Mouse (Mus musculus) heart, embryonic 14.5 days (tissue): ENCODE measurements around the gene Ndufaf8. TPM values are rescaled to one million over a fixed set of nuclear protein-coding genes. Genes with fewer than 3 reads are reported as not detected.

ENCODE experiments used
- ATAC-seq: fragments of 200-750 bp; cut with Nextera tagmentation; 2 replicates; pipeline ENCODE4 v1.8.0; 2017; ENCODE audit warnings: low read depth, moderate TSS enrichment; ENCODE audit not compliant: insufficient number of reproducible peaks, insufficient read depth, low FRiP score
- H3K27ac ChIP-seq, 2 experiments: fragments of 200-500 bp in 1 of 2; fragments of 300-500 bp in 1 of 2; sonication (generic) in 1 of 2; replicated peaks in 1 of 2; 2 replicates each; pipeline ENCODE4 v1.5.1; 2012 to 2014; ENCODE audit warnings: low read depth in 2 of 2, low read length in 2 of 2, control low read depth in 1 of 2, mild to moderate bottlenecking in 1 of 2, mixed read lengths in 1 of 2; ENCODE audit not compliant: control insufficient read depth in 1 of 2, insufficient read depth in 1 of 2
- H3K27me3 ChIP-seq: fragments of 300-500 bp; sonication (generic); 2 replicates; pipeline ENCODE4 v1.6.1; 2014; ENCODE audit warnings: mild to moderate bottlenecking, low read length, control low read depth; ENCODE audit not compliant: control insufficient read depth, insufficient read depth
- H3K36me3 ChIP-seq: fragments of 300-500 bp; sonication (generic); 2 replicates; pipeline ENCODE4 v1.6.1; 2014; ENCODE audit warnings: mild to moderate bottlenecking, control low read depth, low read length, mixed read lengths; ENCODE audit not compliant: control insufficient read depth, insufficient read depth
- H3K4me1 ChIP-seq, 2 experiments: fragments of 200-500 bp in 1 of 2; fragments of 300-500 bp in 1 of 2; sonication (generic) in 1 of 2; 2 replicates each; pipeline ENCODE4 v1.6.1; 2012 to 2014; ENCODE audit warnings: low read length in 2 of 2, control low read depth in 1 of 2, mixed read lengths in 1 of 2; ENCODE audit not compliant: control insufficient read depth in 2 of 2, insufficient read depth in 2 of 2
- H3K4me2 ChIP-seq: fragments of 300-500 bp; sonication (generic); 2 replicates; pipeline ENCODE4 v1.6.1; 2014; ENCODE audit warnings: mild to moderate bottlenecking, low read length
- H3K4me3 ChIP-seq, 2 experiments: fragments of 200-500 bp in 1 of 2; fragments of 300-500 bp in 1 of 2; sonication (generic) in 1 of 2; 2 replicates each; pipeline ENCODE4 v1.5.1; 2012 to 2014; ENCODE audit warnings: low read length in 2 of 2, mild to moderate bottlenecking in 2 of 2, control low read depth in 1 of 2, low read depth in 1 of 2, moderate library complexity in 1 of 2; ENCODE audit not compliant: control insufficient read depth in 1 of 2, insufficient read depth in 1 of 2
- H3K9ac ChIP-seq: fragments of 300-500 bp; sonication (generic); 2 replicates; pipeline ENCODE4 v1.6.1; 2014; ENCODE audit warnings: mild to moderate bottlenecking, low read length
- H3K9me3 ChIP-seq: fragments of 300-500 bp; sonication (generic); 2 replicates; pipeline ENCODE4 v1.6.1; 2016; ENCODE audit warnings: low read length, control low read depth; ENCODE audit not compliant: control insufficient read depth
- WGBS: fragments of 180-500 bp; shearing (Covaris S2); extraction: QIAGEN DNeasy Blood & Tissue Kit; methylation state at CpG from one replicate; pipeline ENCODE4 v1.1.7; 2014; 5-methylcytosine and 5-hydroxymethylcytosine counted together
- polyA plus RNA-seq: library from polyadenylated mRNA; unstranded; fragments of >200 nt; fragmentation: Nextera tagmentation; extraction: Ambion mirVana; gene quantifications from 2 replicates; pipeline ENCODE4 v1.2.1, GENCODE M21; 2014

Gene Ndufaf8
- polyA plus RNA-seq, 1 experiment from 2014 or later: 119 TPM

DNA sequence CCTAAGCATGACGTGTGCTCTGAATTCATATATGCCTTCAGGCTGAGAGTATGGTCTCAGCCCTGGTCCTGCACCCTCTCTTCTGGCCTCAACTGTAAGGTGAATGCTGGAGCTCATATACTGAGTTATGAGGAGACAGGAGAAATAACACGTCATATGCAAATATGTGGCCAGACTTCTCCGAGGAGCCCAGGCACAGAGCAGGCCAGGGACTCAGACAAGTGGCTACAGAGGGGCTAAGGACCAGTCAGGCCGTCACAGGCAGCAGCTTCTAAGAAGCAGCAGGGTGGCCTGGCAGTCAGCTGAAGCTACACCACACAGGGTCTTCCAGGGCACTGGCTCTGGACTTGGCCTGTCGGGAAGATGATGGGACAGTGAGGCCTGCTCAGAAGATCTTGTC, 35.4 kb upstream of the Ndufaf8 start:
- Histone ChIP-seq H3K4me3 (no peak overlapping the region), H3K36me3 (peaks cover 35% of the 10 kb centered on the region), H3K4me1 (peaks cover 5 to 6% of the 10 kb centered on the region in 2 experiments; a peak in 1 of 4 replicates), H3K27ac (no peak overlapping the region), H3K9me3 (no peaks in the 10 kb centered on the region), H3K9ac (no peak overlapping the region), H3K4me2 (no peak overlapping the region), H3K27me3 (no peaks in the 10 kb centered on the region)
- 90% methylated on average over 5 of the region's 5 CpGs for WGBS
- no peak for ATAC-seq

DNA sequence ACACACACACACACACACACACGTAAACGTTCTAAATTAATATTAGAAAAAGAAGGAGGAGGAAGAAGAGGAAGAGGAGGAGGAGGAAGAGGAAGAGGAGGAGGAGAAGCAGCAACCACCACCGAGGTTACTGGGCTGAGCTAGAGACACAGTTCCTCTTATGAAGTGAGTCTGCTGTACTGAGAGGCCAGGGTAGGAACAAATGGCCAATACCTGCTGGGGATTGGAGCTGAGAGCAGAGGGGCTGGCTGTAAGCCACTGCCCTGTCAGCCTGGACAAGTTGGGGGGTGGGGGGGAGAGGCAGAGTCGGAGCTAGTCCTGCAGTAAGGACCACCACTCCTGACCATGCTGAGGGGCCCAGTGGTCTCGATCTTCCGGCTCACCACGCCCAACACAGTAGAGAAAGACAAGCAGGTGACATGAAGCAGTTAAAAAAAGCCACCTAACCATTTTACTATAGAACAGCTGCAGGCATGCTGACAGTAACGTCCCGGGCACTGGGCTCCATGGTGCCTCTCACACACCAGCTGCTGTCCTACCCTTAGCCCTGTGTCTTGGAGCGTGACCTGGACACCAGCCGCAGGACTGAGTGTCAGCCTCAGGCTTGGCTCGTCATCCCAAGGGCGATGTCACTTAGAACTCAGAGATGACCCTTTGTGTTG, 34.6 kb upstream of the Ndufaf8 start:
- Histone ChIP-seq H3K27me3 (no peaks in the 10 kb centered on the region), H3K4me1 (peaks cover 5 to 6% of the 10 kb centered on the region in 2 experiments; a peak in 1 of 4 replicates), H3K9ac (no peak overlapping the region), H3K27ac (no peak overlapping the region), H3K4me3 (no peak overlapping the region), H3K4me2 (no peak overlapping the region), H3K9me3 (no peaks in the 10 kb centered on the region), H3K36me3 (peaks cover 38% of the 10 kb centered on the region)
- ATAC-seq: no peak
- 89% methylated on average over 13 of the region's 13 CpGs for WGBS

DNA sequence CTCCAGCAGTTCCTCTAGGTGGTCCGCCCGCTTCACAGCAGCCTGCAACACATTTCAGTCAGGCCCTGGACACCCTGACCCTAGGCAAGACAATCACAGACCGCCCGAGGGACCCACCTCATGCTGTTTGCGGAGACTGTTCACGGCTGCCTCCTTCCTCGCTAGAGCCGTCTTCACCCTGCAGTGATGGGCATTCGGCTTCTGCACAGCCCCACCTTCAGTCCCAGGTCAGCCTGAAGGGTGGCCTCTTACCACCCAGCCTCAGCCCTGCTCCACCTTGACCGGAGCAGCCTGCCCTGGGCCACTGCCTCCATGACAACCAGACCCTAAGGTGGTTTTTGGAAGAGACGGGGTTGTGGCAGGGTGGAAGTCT, 34.1 kb upstream of the Ndufaf8 start:
- H3K27me3 ChIP-seq: no peaks in the 10 kb centered on the region
- peak; percentile 11; the same call in 1 of the 2 replicates for ATAC-seq
- H3K9me3 ChIP-seq: no peaks in the 10 kb centered on the region
- no peak overlapping the region for H3K4me2 ChIP-seq
- H3K4me1 ChIP-seq: peaks cover 5 to 6% of the 10 kb centered on the region in 2 experiments; a peak in 1 of 4 replicates
- H3K9ac ChIP-seq: no peak overlapping the region
- no peak overlapping the region for H3K4me3 ChIP-seq
- 93% methylated on average over 11 of the region's 11 CpGs for WGBS
- peaks cover 41% of the 10 kb centered on the region for H3K36me3 ChIP-seq
- H3K27ac ChIP-seq: no peak overlapping the region

DNA sequence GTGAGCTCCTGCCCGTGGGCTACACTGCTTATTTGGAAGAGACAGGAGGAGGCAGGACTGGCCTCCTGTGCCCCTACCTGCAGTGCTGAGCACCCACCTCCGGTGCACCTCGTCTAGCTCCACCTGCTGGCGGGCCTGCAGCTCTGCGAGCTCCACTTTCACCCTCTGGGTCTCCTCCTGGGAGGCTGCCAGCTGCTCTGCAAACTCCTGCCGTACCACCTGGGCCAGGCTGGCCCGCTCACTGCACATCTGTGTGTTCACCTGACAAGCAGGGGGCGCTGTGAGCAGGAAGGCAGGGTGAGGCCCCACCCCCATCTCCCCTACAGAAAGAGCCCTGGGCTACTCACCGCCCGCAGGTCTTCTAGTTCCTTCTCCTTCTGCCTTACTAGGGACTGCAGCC, 33.4 kb upstream of the Ndufaf8 start:
- 0 out of 4 replicates have a peak overlapping the region, but pooled peaks of 1 of the 2 experiments have one; percentile 41 for H3K27ac ChIP-seq
- H3K27me3 ChIP-seq: no peaks in the 10 kb centered on the region
- 30% methylated on average over 10 of the region's 10 CpGs for WGBS

DNA sequence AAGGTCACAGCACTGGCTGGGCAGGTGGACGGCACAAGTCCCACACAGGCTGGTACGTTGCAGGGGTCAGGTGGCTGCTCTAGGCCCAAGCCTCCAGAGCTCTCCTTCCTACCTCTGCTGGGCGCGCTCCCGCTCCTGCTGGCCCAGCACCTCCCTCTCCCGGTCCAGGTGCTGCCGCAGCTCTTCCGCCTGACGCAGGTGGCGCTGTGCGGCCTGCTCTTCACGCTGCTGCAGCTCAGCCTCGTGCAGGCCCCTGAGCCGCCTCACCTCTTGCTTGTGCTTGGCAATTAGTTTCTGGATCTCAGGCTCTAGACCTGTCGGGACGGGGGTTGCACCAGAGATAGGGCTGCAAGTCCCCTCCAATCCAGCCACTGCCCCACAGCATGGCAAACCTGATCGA, 30.9 kb upstream of the Ndufaf8 start:
- H3K4me1 ChIP-seq: peaks cover 5 to 6% of the 10 kb centered on the region in 2 experiments; a peak in 1 of 4 replicates
- no peak for ATAC-seq
- no peak overlapping the region for H3K9ac ChIP-seq
- no peak overlapping the region for H3K27ac ChIP-seq
- 67% methylated on average over 17 of the region's 17 CpGs for WGBS
- no peak overlapping the region for H3K4me3 ChIP-seq
- H3K9me3 ChIP-seq: no peaks in the 10 kb centered on the region
- no peak overlapping the region for H3K4me2 ChIP-seq
- peaks cover 73% of the 10 kb centered on the region for H3K36me3 ChIP-seq
- no peaks in the 10 kb centered on the region for H3K27me3 ChIP-seq

More for the DNA sequence above, 33.4 kb upstream of the Ndufaf8 start:
- ATAC-seq: no peak
- Histone ChIP-seq H3K4me1 (peaks cover 5 to 6% of the 10 kb centered on the region in 2 experiments; a peak in 1 of 4 replicates), H3K36me3 (peaks cover 48% of the 10 kb centered on the region), H3K4me2 (peak overlapping the region; percentile 44), H3K9me3 (no peaks in the 10 kb centered on the region), H3K9ac (peak overlapping the region; percentile 28; the same call in 1 of the 2 replicates), H3K4me3 (no peak overlapping the region)

DNA sequence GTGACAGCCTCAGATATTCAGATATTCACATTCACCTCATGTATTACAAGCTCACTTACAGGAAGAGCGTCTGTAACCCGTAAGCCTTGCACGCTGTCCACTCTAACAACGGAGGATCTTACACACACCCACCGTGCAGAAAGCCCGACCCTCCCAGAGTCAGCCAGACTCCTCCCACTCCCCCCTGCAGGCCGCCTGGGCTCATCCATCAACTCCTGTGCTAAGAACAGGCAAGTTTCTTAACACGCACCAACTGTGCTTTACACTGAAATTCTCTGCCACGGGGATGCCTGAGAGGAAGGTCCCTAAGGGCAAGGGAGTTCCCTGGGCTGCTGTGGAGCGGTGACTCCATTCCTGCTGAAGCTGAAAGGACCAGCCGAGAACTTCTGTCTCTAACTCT, 29.5 kb upstream of the Ndufaf8 start:
- no peaks in the 10 kb centered on the region for H3K9me3 ChIP-seq
- no peak overlapping the region for H3K9ac ChIP-seq
- no peaks in the 10 kb centered on the region for H3K27me3 ChIP-seq
- peaks cover 5 to 6% of the 10 kb centered on the region in 2 experiments; a peak in 1 of 4 replicates for H3K4me1 ChIP-seq
- no peak overlapping the region for H3K4me2 ChIP-seq
- peaks cover 74% of the 10 kb centered on the region for H3K36me3 ChIP-seq
- 42% methylated on average over 11 of the region's 11 CpGs for WGBS
- no peak overlapping the region for H3K4me3 ChIP-seq
- no peak for ATAC-seq
- H3K27ac ChIP-seq: no peak overlapping the region

DNA sequence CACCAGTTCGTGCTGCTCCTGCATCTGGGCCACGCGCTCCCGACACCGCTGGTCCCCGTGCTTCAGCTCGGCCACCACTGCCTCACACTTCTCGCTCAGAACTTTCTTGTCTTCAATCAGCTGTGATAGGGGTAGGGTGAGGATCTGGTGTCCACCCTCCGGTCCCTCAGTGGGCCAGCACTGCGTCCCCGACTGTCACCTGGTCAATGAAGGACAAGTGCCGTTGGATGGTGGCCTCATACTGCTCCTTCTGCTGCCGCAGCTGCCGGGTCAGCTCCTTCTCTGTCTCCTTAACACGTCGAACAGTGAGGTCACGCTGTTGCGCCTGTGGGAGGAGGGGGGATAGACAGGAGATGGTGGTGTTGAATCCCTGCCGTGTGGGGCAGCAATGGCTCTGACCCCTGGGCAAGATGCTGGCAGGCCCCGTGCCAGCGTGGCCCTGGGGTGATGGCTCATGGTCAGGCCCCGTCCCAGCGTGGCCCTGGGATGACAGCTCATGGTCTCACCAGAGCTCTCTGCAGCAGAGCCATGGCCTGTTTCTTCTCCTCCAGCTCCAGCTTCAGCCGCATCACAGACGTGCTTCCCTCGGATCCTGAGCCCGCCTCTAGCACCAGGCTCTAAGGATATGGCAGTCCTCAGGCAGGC, 28.3 kb upstream of the Ndufaf8 start:
- 90% methylated on average over 27 of the region's 27 CpGs for WGBS
- ATAC-seq: no peak
- Histone ChIP-seq H3K9me3 (no peaks in the 10 kb centered on the region), H3K4me2 (no peak overlapping the region), H3K27ac (no peak overlapping the region), H3K27me3 (no peaks in the 10 kb centered on the region), H3K36me3 (peaks cover 79% of the 10 kb centered on the region), H3K4me1 (peaks cover 3 to 6% of the 10 kb centered on the region in 2 experiments; a peak in 1 of 4 replicates), H3K4me3 (no peak overlapping the region), H3K9ac (no peak overlapping the region)
